Mouse (Mus musculus) stomach, embryonic 15.5 days (tissue): Measurements from ENCODE around the gene Ank2. TPM values are rescaled to one million over a fixed set of nuclear protein-coding genes. Genes with fewer than 3 reads are reported as not detected.

Source experiments
- ATAC-seq: fragments of 200-750 bp; cut with Nextera tagmentation; 2 replicates; pipeline ENCODE4 v1.8.0; 2017; ENCODE audit warnings: low read depth, moderate number of reproducible peaks, moderate TSS enrichment; ENCODE audit not compliant: insufficient read depth, low FRiP score
- H3K27ac ChIP-seq: fragments of 300-500 bp; sonication (generic); 2 replicates; pipeline ENCODE4 v1.5.1; 2015; ENCODE audit warnings: mild to moderate bottlenecking, inconsistent platforms
- H3K27me3 ChIP-seq: fragments of 300-500 bp; sonication (generic); replicated peaks from 2 replicates; pipeline ENCODE4 v1.6.1; 2015; ENCODE audit warnings: inconsistent platforms
- H3K36me3 ChIP-seq: fragments of 300-500 bp; sonication (generic); 2 replicates; pipeline ENCODE4 v1.6.1; 2015; ENCODE audit warnings: inconsistent platforms
- H3K4me1 ChIP-seq: fragments of 300-500 bp; sonication (generic); 2 replicates; pipeline ENCODE4 v1.6.1; 2015; ENCODE audit warnings: inconsistent platforms
- H3K4me2 ChIP-seq: fragments of 300-500 bp; sonication (generic); 2 replicates; pipeline ENCODE4 v1.6.1; 2015; ENCODE audit warnings: mild to moderate bottlenecking, inconsistent platforms
- H3K4me3 ChIP-seq: fragments of 300-500 bp; sonication (generic); replicated peaks from 2 replicates; pipeline ENCODE4 v1.5.1; 2015; ENCODE audit warnings: inconsistent platforms
- H3K9ac ChIP-seq: fragments of 300-500 bp; sonication (generic); 2 replicates; pipeline ENCODE4 v1.6.1; 2015; ENCODE audit warnings: inconsistent platforms
- H3K9me3 ChIP-seq: fragments of 300-500 bp; sonication (generic); 2 replicates; pipeline ENCODE4 v1.6.1; 2016; ENCODE audit warnings: inconsistent platforms
- WGBS: fragments of 180-500 bp; shearing (Covaris S2); methylation state at CpG from one replicate; pipeline ENCODE4 v1.1.7; 2015; 5-methylcytosine and 5-hydroxymethylcytosine counted together
- polyA plus RNA-seq: library from polyadenylated mRNA; unstranded; fragments of >200 nt; fragmentation: Nextera tagmentation; extraction: Ambion mirVana; gene quantifications from 2 replicates; pipeline ENCODE4 v1.2.1, GENCODE M21; 2015

The Ank2 gene
- polyA plus RNA-seq, 1 experiment from 2014 or later: 32.2 TPM

GRCm38 (mm10) chr3:127109413-127109812 is 389.7 kb downstream of the Ank2 start:
- no peak for ATAC-seq
- no peaks in the 10 kb centered on the region for H3K9me3 ChIP-seq
- H3K27me3 ChIP-seq: no peaks in the 10 kb centered on the region
- no peak overlapping the region for H3K4me3 ChIP-seq
- H3K27ac ChIP-seq: peak overlapping the region; percentile 33; the same call in 1 of the 2 replicates
- no peaks in the 10 kb centered on the region for H3K4me1 ChIP-seq
- H3K4me2 ChIP-seq: no peak overlapping the region
- H3K9ac ChIP-seq: no peak overlapping the region
- no peaks in the 10 kb centered on the region for H3K36me3 ChIP-seq
- 73% methylated on average over 3 of the region's 3 CpGs for WGBS

GRCm38 (mm10) chr3:127108481-127108880 is 390.7 kb downstream of the Ank2 start:
- no peaks in the 10 kb centered on the region for H3K9me3 ChIP-seq
- H3K36me3 ChIP-seq: no peaks in the 10 kb centered on the region
- WGBS: 64% methylated on average over 2 of the region's 2 CpGs
- H3K27me3 ChIP-seq: no peaks in the 10 kb centered on the region
- H3K4me1 ChIP-seq: no peaks in the 10 kb centered on the region
- H3K9ac ChIP-seq: no peak overlapping the region
- no peak overlapping the region for H3K27ac ChIP-seq
- H3K4me3 ChIP-seq: no peak overlapping the region
- no peak for ATAC-seq
- no peak overlapping the region for H3K4me2 ChIP-seq

DNA sequence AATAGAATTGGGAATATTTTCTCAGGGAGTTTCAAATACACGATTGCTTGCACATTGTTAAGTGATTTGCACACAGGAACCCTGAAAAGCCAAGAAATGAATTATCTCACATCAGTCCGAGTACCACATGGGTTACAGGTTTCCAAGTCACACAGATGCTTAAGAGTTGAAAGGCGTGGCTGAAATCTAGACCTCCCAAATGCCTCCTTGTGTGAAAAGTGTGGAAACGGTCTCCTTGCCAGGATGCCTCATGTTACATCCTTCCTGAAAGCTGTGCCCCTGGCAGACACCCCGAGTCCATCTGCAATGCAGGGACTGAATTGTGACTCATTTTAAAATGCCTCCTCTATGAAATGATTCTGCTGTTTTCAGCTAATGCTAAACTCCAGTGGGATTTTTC is 391.9 kb downstream of the Ank2 start:
- no peak for ATAC-seq
- Histone ChIP-seq H3K36me3 (no peaks in the 10 kb centered on the region), H3K4me3 (no peak overlapping the region), H3K4me1 (no peaks in the 10 kb centered on the region), H3K9ac (no peak overlapping the region), H3K27ac (no peak overlapping the region), H3K27me3 (no peaks in the 10 kb centered on the region), H3K4me2 (no peak overlapping the region), H3K9me3 (no peaks in the 10 kb centered on the region)
- 68% methylated on average over 5 of the region's 5 CpGs for WGBS

DNA sequence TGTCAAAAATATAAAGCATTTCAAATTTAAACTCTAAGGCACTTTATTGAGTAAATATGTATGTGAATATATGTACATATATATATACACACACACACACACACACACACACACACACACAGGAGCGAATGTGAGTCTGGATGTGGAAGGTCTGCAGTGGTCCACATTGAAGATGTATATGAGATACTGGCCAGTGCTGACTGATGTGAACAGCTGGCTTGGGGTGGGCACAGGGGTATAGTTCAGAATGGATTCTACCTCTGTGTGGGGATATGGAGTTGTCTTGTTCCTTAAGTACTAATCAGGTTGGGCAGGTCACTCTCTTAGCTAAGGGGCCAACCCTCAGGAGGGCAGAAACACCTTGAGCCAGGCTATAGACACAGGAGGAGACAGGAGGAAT is 397.8 kb downstream of the Ank2 start:
- ATAC-seq: no peak
- 83% methylated on average over 1 of the region's 1 CpGs for WGBS
- no peaks in the 10 kb centered on the region for H3K27me3 ChIP-seq
- no peak overlapping the region for H3K27ac ChIP-seq
- no peaks in the 10 kb centered on the region for H3K9me3 ChIP-seq
- H3K4me3 ChIP-seq: no peak overlapping the region
- no peaks in the 10 kb centered on the region for H3K4me1 ChIP-seq
- H3K36me3 ChIP-seq: no peaks in the 10 kb centered on the region
- H3K9ac ChIP-seq: no peak overlapping the region
- no peak overlapping the region for H3K4me2 ChIP-seq

DNA sequence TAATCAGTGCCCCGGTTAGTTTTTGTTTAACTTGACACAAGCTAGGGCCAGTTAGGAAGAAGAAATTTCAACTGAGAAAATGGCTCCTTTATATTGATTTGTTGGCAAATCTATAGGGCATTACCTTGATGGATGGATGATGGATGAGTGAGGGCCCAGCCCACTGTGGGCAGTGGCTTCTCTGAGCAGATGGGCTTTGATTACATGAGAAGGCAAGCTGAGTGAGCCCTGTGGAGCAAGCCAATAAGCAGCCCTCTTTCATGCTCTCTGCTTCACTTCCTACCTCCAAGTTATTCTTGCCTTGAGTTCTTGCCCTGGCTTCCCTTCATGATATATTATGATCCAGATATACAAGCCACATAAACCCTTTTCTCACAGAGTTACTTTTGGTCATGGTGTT is 401.4 kb downstream of the Ank2 start:
- Histone ChIP-seq H3K27ac (no peak overlapping the region), H3K4me1 (no peaks in the 10 kb centered on the region), H3K27me3 (no peaks in the 10 kb centered on the region), H3K36me3 (no peaks in the 10 kb centered on the region), H3K9me3 (no peaks in the 10 kb centered on the region), H3K4me3 (no peak overlapping the region), H3K9ac (no peak overlapping the region), H3K4me2 (no peak overlapping the region)
- WGBS: 73% methylated on average over 1 of the region's 1 CpGs
- ATAC-seq: no peak

- WGBS: 88% methylated on average over 1 of the region's 1 CpGs
- Histone ChIP-seq H3K4me1 (no peaks in the 10 kb centered on the region), H3K4me2 (no peak overlapping the region)
Measured at GRCm38 (mm10) chr3:127097106-127097505, 402.0 kb downstream of the Ank2 start.

DNA sequence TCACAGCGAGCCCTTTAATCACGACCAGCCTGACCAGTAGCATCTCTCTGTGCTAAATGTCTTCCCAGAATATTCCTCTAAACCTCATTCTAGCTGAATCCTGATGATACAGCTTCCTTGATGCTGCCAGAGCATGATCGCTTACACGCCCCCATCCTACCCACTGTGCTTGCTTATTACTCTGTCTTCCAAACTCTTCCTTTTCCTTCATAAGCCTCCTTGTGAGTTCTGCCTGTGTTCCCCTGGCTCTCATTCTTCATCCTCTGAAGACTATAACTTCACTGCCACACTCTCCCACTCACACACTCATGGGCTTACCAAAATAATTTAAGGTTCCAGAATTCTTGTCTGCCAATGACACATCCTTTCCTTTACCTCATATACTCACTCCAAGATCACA is 405.5 kb downstream of the Ank2 start:
- 89% methylated on average over 4 of the region's 4 CpGs for WGBS
- no peak for ATAC-seq
- no peaks in the 10 kb centered on the region for H3K4me1 ChIP-seq
- H3K9ac ChIP-seq: no peak overlapping the region
- H3K27ac ChIP-seq: no peak overlapping the region
- no peaks in the 10 kb centered on the region for H3K36me3 ChIP-seq
- no peaks in the 10 kb centered on the region for H3K27me3 ChIP-seq
- H3K4me2 ChIP-seq: no peak overlapping the region
- no peak overlapping the region for H3K4me3 ChIP-seq
- H3K9me3 ChIP-seq: no peaks in the 10 kb centered on the region

More at GRCm38 (mm10) chr3:127097106-127097505, 402.0 kb downstream of the Ank2 start:
- Histone ChIP-seq H3K4me3 (no peak overlapping the region), H3K9me3 (no peaks in the 10 kb centered on the region), H3K27ac (no peak overlapping the region), H3K36me3 (no peaks in the 10 kb centered on the region), H3K9ac (no peak overlapping the region), H3K27me3 (no peaks in the 10 kb centered on the region)
- no peak for ATAC-seq

DNA sequence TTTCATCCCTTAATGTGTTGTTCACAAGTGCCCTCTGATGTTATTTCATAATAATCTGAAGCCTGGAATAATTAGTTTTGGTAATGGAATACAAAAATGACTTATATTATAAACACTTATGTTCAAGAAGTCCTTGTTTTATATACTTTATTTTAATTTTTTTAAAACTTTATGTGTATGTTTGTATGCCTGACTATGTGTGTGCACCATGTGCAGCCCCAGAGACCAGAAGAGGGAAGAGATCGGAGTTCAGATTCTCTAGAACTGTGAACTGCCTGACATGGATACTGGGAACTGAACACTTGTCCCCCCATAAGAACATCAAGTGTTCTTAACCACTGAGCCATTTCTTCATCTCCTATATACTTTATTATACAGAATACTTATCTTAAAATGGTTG is 411.6 kb downstream of the Ank2 start:
- Histone ChIP-seq H3K36me3 (no peaks in the 10 kb centered on the region), H3K9me3 (no peaks in the 10 kb centered on the region), H3K9ac (no peak overlapping the region), H3K4me1 (no peaks in the 10 kb centered on the region), H3K27me3 (no peaks in the 10 kb centered on the region), H3K27ac (no peak overlapping the region), H3K4me2 (no peak overlapping the region), H3K4me3 (no peak overlapping the region)
- WGBS: 69% methylated on average over 1 of the region's 1 CpGs
- no peak for ATAC-seq

DNA sequence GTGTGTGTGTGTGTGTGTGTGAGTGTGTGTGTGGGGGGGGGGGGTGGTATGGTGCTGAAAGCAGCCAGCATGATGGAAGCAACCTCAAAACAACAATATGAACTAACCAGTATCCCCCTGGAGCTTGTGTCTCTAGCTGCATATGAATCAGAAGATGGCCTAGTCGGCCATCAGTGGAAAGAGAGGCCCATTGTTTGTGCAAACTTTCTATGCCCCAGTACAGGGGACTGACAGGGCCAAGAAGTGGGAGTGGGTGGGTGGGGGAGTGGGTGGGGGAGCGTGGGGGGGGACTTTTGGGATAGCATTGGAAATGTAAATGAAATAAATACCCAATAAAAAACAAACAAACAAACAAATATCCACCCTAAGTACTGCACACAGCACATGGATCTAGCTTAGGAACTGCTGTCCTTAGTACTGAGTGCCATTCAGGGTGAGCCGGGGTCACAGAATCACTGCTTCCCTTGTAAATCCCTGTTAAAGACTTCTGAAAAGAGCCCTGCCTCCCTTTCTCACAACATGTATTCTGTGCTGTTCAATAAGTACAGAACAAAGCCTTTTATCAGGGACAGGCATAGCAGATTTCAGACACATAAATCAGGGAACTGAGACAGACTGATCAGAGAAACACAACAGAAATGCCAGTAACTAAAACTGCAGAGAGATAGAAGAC is 412.2 kb downstream of the Ank2 start:
- Histone ChIP-seq H3K27me3 (no peaks in the 10 kb centered on the region), H3K27ac (no peak overlapping the region), H3K4me3 (no peak overlapping the region), H3K4me2 (no peak overlapping the region), H3K9ac (no peak overlapping the region), H3K4me1 (no peaks in the 10 kb centered on the region), H3K9me3 (no peaks in the 10 kb centered on the region), H3K36me3 (no peaks in the 10 kb centered on the region)
- WGBS: 66% methylated on average over 3 of the region's 3 CpGs
- no peak for ATAC-seq

DNA sequence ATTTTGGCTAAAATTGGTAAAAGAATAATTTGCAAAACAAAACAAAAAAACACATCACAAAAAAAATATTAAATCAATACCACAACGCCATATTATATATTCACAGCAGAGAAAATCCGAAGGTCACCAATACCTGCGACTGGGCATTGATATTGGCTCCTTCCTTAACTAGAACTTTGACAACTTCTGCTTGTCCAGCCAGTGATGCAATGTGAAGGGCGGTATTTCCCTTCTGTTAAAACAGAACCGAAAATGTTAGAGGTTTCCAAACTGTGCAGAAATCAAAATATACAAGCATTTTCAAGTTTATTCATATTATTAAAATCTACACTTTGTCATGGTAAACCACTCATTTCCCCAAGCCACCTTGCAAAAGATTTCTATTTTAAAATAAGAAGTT is 421.8 kb downstream of the Ank2 start:
- 84% methylated on average over 5 of the region's 5 CpGs for WGBS
- H3K9me3 ChIP-seq: no peaks in the 10 kb centered on the region
- no peak overlapping the region for H3K27ac ChIP-seq
- no peak overlapping the region for H3K4me2 ChIP-seq
- no peaks in the 10 kb centered on the region for H3K36me3 ChIP-seq
- H3K4me3 ChIP-seq: no peak overlapping the region
- no peak overlapping the region for H3K9ac ChIP-seq
- H3K27me3 ChIP-seq: no peaks in the 10 kb centered on the region
- no peak for ATAC-seq
- H3K4me1 ChIP-seq: no peaks in the 10 kb centered on the region

GRCm38 (mm10) chr3:127075531-127076280 is 423.4 kb downstream of the Ank2 start:
- Histone ChIP-seq H3K4me3 (no peak overlapping the region), H3K36me3 (no peaks in the 10 kb centered on the region), H3K4me2 (no peak overlapping the region), H3K4me1 (no peaks in the 10 kb centered on the region), H3K27me3 (no peaks in the 10 kb centered on the region), H3K9me3 (no peaks in the 10 kb centered on the region), H3K27ac (no peak overlapping the region), H3K9ac (no peak overlapping the region)
- 74% methylated on average over 8 of the region's 8 CpGs for WGBS
- no peak for ATAC-seq

DNA sequence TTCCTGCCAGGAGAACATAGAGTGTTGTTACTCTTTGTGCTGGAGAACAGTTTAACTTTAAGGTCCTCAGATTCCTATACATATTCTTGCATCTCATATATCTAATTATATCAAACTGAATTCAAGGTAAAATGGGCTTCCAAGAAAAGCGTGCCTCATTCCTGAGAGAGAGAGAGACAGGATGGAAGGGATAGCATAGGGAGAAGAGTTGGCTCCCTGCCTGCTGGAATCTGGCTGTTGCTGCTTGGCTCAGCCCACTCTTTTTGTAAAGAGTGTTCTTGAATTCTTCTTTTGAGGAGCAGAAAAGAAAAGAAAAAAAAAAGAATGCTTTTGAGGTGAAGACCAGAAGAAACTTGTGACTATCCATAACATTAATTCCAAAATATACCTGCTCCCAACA is 427.7 kb downstream of the Ank2 start:
- ATAC-seq: no peak; the same call in 1 of the 2 replicates
- no peaks in the 10 kb centered on the region for H3K4me1 ChIP-seq
- no peak overlapping the region for H3K4me3 ChIP-seq
- no peaks in the 10 kb centered on the region for H3K27me3 ChIP-seq
- no peaks in the 10 kb centered on the region for H3K36me3 ChIP-seq
- no peaks in the 10 kb centered on the region for H3K9me3 ChIP-seq
- H3K9ac ChIP-seq: no peak overlapping the region
- 39% methylated on average over 1 of the region's 1 CpGs for WGBS
- no peak overlapping the region for H3K27ac ChIP-seq
- H3K4me2 ChIP-seq: no peak overlapping the region
